Mouse (Mus musculus): Measurements from ENCODE around the gene Olfr420. TPM values are rescaled to one million over a fixed set of nuclear protein-coding genes. Genes with fewer than 3 reads are reported as not detected.
A peak's percentile ranks its signal among the peaks of the same experiment; 100 is the strongest.

The Olfr420 gene
- total RNA-seq, 1 experiment = not detected

DNA sequence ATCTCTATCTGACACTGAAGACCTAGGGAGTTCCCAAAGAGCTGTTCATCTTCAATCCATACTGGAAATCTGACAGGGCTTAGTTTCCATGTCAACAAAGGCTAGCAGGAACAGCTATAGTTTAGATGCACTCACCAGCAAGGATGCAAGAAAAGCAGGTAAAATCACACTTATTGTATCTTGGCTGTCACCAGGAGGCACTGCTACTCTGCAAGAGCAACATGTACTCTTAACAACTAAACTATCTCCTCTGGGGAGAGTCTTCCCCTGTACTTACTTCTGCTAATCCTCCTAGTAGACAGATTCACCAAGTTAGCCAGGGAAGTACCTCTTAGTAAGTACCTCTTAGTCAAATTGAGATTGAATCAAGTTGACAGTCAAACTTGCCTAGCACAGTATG lies 13.6 kb downstream of the Olfr420 start:
- Histone ChIP-seq H3K27ac (ENCODE audit: insufficient read depth, low read depth, low read length, poor library complexity, severe bottlenecking) (no peak overlapping the region), H3K4me1 (ENCODE audit: control insufficient read depth in 2 of 2, insufficient read depth in 2 of 2, low read length in 2 of 2, poor library complexity in 1 of 2) (no peaks in the 10 kb centered on the region; a peak in 1 of 4 replicates), H3K36me3 (ENCODE audit: control insufficient read depth, insufficient read depth, low read length, poor library complexity, severe bottlenecking) (no peaks in the 10 kb centered on the region), H3K4me3 (ENCODE audit: insufficient read depth in 1 of 2, low read depth in 1 of 2, low read length in 2 of 2, poor library complexity in 1 of 2, severe bottlenecking in 1 of 2) (no peak overlapping the region), H3K9ac (ENCODE audit: insufficient read depth, low read depth, low read length, poor library complexity, severe bottlenecking) (no peak overlapping the region), H3K9me3 (ENCODE audit: control insufficient read depth, insufficient read depth, low read depth, low read length) (no peaks in the 10 kb centered on the region)
- TF ChIP-seq ZC3H11A (IDR thresholded peaks at IDR 0.05; ENCODE audit: borderline replicate concordance, low read depth, low read length) (peak; percentile 49; the same call in 1 of the 2 replicates), MAFK (IDR thresholded peaks at IDR 0.05; ENCODE audit: insufficient read depth, low read depth, low read length) (no peak), ZNF384 (IDR thresholded peaks at IDR 0.05; ENCODE audit: low read depth, low read length) (no peak), CHD2 (IDR thresholded peaks at IDR 0.05; ENCODE audit: low read depth, low read length) (no peak)
- peak; percentile 38 for DNase-seq (ENCODE audit: low read depth, low spot score)
- in situ Hi-C loops (cut with MboI; ENCODE audit: low sequenced_read_pairs in 2 of 2, unreplicated experiment in 2 of 2) = loop anchor here in 1 of 2 experiments (10.0 kb wide), 1 partner anchor 296 kb away; no protein-coding TSS in a partner anchor

DNA sequence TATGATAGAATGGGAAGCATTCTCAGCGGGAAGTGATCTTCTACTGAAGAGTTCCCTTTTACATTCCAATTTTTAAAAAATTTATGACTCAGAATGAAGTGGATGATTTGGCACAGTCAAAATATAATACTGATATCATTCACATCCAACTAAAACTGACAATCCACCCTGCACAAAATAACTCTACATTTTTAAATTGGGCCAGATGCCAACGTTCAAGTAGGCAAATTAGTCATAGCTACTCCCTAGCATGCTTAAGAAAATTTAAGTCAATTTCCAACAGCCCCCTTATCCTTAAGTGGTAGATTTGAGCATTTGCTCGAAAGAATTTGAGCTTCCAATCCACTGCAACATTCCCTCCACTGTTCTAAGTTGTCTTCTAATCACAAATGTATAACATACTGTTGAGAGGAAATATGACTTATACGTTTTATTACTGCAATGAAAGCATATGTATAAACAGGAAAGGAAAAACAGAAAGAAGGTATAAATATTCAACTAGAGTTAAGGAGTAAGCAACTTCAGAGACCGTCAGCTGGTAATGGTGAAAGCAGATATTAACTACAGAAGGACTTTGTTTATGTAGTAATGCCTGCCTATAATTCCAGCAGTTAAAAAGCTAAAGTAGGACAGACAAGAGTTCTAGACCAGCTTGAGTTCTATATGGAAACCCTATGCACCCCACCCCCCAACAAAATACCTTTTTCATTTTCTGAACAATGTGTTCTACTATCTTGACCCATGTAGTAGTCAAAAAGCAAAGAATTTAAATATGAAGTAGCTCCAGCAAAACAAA lies 15.5 kb downstream of the Olfr420 start:
- no peak overlapping the region for H3K4me3 ChIP-seq (ENCODE audit: insufficient read depth in 1 of 2, low read depth in 1 of 2, low read length in 2 of 2, poor library complexity in 1 of 2, severe bottlenecking in 1 of 2)
- no peaks in the 10 kb centered on the region for H3K9me3 ChIP-seq (ENCODE audit: control insufficient read depth, insufficient read depth, low read depth, low read length)
- no peak for DNase-seq (ENCODE audit: low read depth, low spot score)
- in situ Hi-C loops (cut with MboI; ENCODE audit: low sequenced_read_pairs in 2 of 2, unreplicated experiment in 2 of 2) = no loop called here
- no peaks in the 10 kb centered on the region; a peak in 1 of 4 replicates for H3K4me1 ChIP-seq (ENCODE audit: control insufficient read depth in 2 of 2, insufficient read depth in 2 of 2, low read length in 2 of 2, poor library complexity in 1 of 2)
- H3K36me3 ChIP-seq (ENCODE audit: control insufficient read depth, insufficient read depth, low read length, poor library complexity, severe bottlenecking) = no peaks in the 10 kb centered on the region
- H3K27ac ChIP-seq (ENCODE audit: insufficient read depth, low read depth, low read length, poor library complexity, severe bottlenecking) = no peak overlapping the region
- no peak overlapping the region for H3K9ac ChIP-seq (ENCODE audit: insufficient read depth, low read depth, low read length, poor library complexity, severe bottlenecking)
- TF ChIP-seq MAFK (IDR thresholded peaks at IDR 0.05; ENCODE audit: insufficient read depth, low read depth, low read length) (no peak), ZC3H11A (IDR thresholded peaks at IDR 0.05; ENCODE audit: borderline replicate concordance, low read depth, low read length) (no peak), CHD2 (IDR thresholded peaks at IDR 0.05; ENCODE audit: low read depth, low read length) (no peak), ZNF384 (IDR thresholded peaks at IDR 0.05; ENCODE audit: low read depth, low read length) (no peak), HCFC1 (IDR thresholded peaks at IDR 0.05; ENCODE audit: borderline replicate concordance, insufficient read depth, low read length) (no peak)

DNA sequence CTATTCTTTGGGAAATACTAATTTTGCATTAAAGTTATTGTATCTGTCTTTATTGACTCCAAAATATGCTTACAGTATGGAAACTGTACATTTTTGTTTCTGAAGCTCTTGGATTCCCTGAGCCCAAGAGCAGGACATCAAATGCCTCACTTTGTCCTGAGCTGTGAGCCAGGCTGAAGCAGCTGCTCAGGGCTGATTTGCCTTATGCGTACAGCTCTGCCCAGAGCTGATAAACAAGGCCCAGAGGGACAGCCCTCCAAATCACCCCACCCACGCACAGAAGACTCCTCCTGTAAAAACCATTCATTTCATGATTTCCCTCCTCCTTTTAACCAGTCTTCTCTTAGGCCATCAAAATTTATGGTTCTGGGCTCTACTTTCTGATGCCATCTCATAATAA lies 16.1 kb downstream of the Olfr420 start:
- TF ChIP-seq MAFK (IDR thresholded peaks at IDR 0.05; ENCODE audit: insufficient read depth, low read depth, low read length) (no peak), ZC3H11A (IDR thresholded peaks at IDR 0.05; ENCODE audit: borderline replicate concordance, low read depth, low read length) (no peak), CHD2 (IDR thresholded peaks at IDR 0.05; ENCODE audit: low read depth, low read length) (no peak), ZNF384 (IDR thresholded peaks at IDR 0.05; ENCODE audit: low read depth, low read length) (no peak), HCFC1 (IDR thresholded peaks at IDR 0.05; ENCODE audit: borderline replicate concordance, insufficient read depth, low read length) (no peak)
- in situ Hi-C loops (cut with MboI; ENCODE audit: low sequenced_read_pairs in 2 of 2, unreplicated experiment in 2 of 2) = no loop called here
- Histone ChIP-seq H3K27ac (ENCODE audit: insufficient read depth, low read depth, low read length, poor library complexity, severe bottlenecking) (no peak overlapping the region), H3K4me1 (ENCODE audit: control insufficient read depth in 2 of 2, insufficient read depth in 2 of 2, low read length in 2 of 2, poor library complexity in 1 of 2) (no peaks in the 10 kb centered on the region; a peak in 1 of 4 replicates), H3K9ac (ENCODE audit: insufficient read depth, low read depth, low read length, poor library complexity, severe bottlenecking) (no peak overlapping the region), H3K36me3 (ENCODE audit: control insufficient read depth, insufficient read depth, low read length, poor library complexity, severe bottlenecking) (no peaks in the 10 kb centered on the region), H3K4me3 (ENCODE audit: insufficient read depth in 1 of 2, low read depth in 1 of 2, low read length in 2 of 2, poor library complexity in 1 of 2, severe bottlenecking in 1 of 2) (no peak overlapping the region), H3K9me3 (ENCODE audit: control insufficient read depth, insufficient read depth, low read depth, low read length) (no peaks in the 10 kb centered on the region)
- DNase-seq (ENCODE audit: low read depth, low spot score) = no peak

DNA sequence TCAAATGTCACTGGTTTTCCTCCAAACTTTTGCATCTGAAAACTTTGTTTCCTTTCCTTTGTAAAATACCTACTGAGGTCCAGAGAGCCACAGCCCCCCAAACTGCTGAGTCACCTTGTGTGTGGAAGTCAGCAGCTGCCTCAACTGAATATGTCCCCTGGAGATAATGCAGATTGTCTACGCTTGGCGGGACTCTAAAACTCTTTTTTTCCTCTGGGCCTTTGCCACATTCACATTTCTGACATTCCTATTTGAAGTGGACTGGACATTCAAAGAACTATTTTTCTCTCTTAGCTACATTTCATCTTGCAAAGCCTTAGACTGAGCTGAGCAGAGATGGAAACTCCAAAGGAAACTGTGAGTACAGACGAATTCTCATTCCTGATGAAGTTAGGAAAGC lies 17.2 kb downstream of the Olfr420 start, which contains the start of gene Spta1:
Spta1 (plus strand) TSS at position 172 of the 400 bp plus-strand sequence.
- Histone ChIP-seq H3K4me3 (ENCODE audit: insufficient read depth in 1 of 2, low read depth in 1 of 2, low read length in 2 of 2, poor library complexity in 1 of 2, severe bottlenecking in 1 of 2) (no peak within 1 kb of the TSS), H3K9ac (ENCODE audit: insufficient read depth, low read depth, low read length, poor library complexity, severe bottlenecking) (no peak within 1 kb of the TSS), H3K36me3 (ENCODE audit: control insufficient read depth, insufficient read depth, low read length, poor library complexity, severe bottlenecking) (no peaks in the 10 kb centered on the region), H3K9me3 (ENCODE audit: control insufficient read depth, insufficient read depth, low read depth, low read length) (no peaks in the 10 kb centered on the region), H3K27ac (ENCODE audit: insufficient read depth, low read depth, low read length, poor library complexity, severe bottlenecking) (peak within 1 kb of the TSS; percentile 36; the same call in 1 of the 2 replicates), H3K4me1 (ENCODE audit: control insufficient read depth in 2 of 2, insufficient read depth in 2 of 2, low read length in 2 of 2, poor library complexity in 1 of 2) (no peaks in the 10 kb centered on the region; a peak in 1 of 4 replicates)
- TF ChIP-seq ZC3H11A (IDR thresholded peaks at IDR 0.05; ENCODE audit: borderline replicate concordance, low read depth, low read length) (no peak), CHD2 (IDR thresholded peaks at IDR 0.05; ENCODE audit: low read depth, low read length) (no peak), MAFK (IDR thresholded peaks at IDR 0.05; ENCODE audit: insufficient read depth, low read depth, low read length) (peak; percentile 91), HCFC1 (IDR thresholded peaks at IDR 0.05; ENCODE audit: borderline replicate concordance, insufficient read depth, low read length) (no peak), ZNF384 (IDR thresholded peaks at IDR 0.05; ENCODE audit: low read depth, low read length) (no peak)
- in situ Hi-C loops (cut with MboI; ENCODE audit: low sequenced_read_pairs in 2 of 2, unreplicated experiment in 2 of 2) = no loop called here
- peak; percentile 27 for DNase-seq (ENCODE audit: low read depth, low spot score)

Data from ES-E14 (cell line).